Mouse (Mus musculus): ENCODE measurements around the gene Sox14. TPM values are rescaled to one million over a fixed set of nuclear protein-coding genes. Genes with fewer than 3 reads are reported as not detected.

The Sox14 gene
- polyA plus RNA-seq (2015; fragmentation: Illumina TruSeq; extraction: RNeasy Lipid Tissue Mini Kit (QIAGEN cat#74804); ENCODE audit: insufficient read depth, low read depth, low replicate concordance), result not detected

DNA sequence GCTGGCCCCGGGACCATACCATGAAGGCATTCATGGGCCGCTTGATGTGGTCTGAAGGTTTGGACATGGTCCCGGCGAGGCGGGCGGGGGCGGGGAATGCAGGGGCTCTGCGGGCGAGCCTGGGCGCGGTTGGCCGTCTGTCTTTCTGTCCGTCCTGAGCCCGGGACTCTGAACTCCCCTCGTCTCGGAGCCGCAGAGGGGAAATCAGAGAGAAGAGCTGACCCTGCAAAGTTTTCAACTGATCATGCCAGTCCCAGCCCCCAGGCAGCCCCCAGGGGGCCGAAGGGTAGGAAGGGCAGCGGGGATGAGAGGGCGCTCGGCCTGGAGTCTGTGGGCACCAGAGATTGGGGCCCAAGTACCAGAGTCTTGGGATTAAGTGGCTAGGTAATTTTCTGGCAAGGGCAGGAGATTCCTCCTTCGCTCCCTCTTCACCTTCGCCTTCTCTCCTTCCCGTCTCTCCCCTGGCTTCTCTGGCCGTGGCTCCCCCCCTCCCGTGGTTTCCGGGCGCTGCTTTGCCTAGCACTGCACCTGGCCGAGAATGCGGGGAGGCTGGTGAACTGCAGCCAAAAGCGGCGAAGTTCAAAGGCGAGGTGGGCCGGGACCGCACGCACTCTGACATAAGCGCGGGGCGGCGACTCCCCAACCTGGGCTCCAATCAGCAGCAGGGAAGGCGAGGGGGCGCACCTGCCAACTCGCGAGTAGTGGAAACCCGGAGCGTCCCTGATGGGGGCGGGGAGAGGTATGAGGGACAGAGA, at the start of gene Sox14:
TSS of gene Sox14 (minus strand) at position 553 of the 755 bp plus-strand sequence.

Other genes with a start within 250 kb of the Sox14 start
- gene Dzip1l, start 246.7 kb downstream of the Sox14 start, polyA plus RNA-seq (2015; fragmentation: Illumina TruSeq; extraction: RNeasy Lipid Tissue Mini Kit (QIAGEN cat#74804); ENCODE audit: insufficient read depth, low read depth, low replicate concordance), result 1.4 TPM
- gene Cldn18, start 158.9 kb downstream of the Sox14 start, polyA plus RNA-seq (2015; fragmentation: Illumina TruSeq; extraction: RNeasy Lipid Tissue Mini Kit (QIAGEN cat#74804); ENCODE audit: insufficient read depth, low read depth, low replicate concordance), result not detected